Mouse (Mus musculus): ENCODE results near the gene Pllp. TPM values are rescaled to one million over a fixed set of nuclear protein-coding genes. Genes with fewer than 3 reads are reported as not detected.

Gene Pllp
- polyA plus RNA-seq, 1 experiment from 2014 or later: 164 TPM

- no peak for TF ChIP-seq CTCF (IDR thresholded peaks at IDR 0.05; ENCODE audit: low read depth)
- no peak for TF ChIP-seq EP300 (optimal IDR thresholded peaks at IDR 0.05)
- H3K27ac ChIP-seq (replicated peaks): no peak overlapping the region
- H3K9ac ChIP-seq (ENCODE audit: low read length): no peak overlapping the region
- DNase-seq (ENCODE audit: low spot score) (no peak), ATAC-seq (ENCODE audit: low FRiP score, low TSS enrichment) (no peak)
- H3K36me3 ChIP-seq (ENCODE audit: control insufficient read depth, insufficient read depth, low read length): peaks cover 7% of the 10 kb centered on the region; the same call in 1 of the 2 replicates
- H3K4me2 ChIP-seq (replicated peaks; ENCODE audit: low read depth): no peak overlapping the region
- no peaks in the 10 kb centered on the region for H3K4me1 ChIP-seq (replicated peaks; ENCODE audit: control insufficient read depth, insufficient read depth)
- H3K4me3 ChIP-seq (ENCODE audit: low read depth, low read length): no peak overlapping the region
- no peaks in the 10 kb centered on the region for H3K9me3 ChIP-seq (ENCODE audit: control insufficient read depth, low read length)
- no peaks in the 10 kb centered on the region for H3K27me3 ChIP-seq (ENCODE audit: control insufficient read depth, insufficient read depth, low read length)
These were observed 61.9 kb downstream of the Pllp start for GRCm38 (mm10) chr8:94634211-94634610.

- Histone ChIP-seq H3K27me3 (ENCODE audit: control insufficient read depth, insufficient read depth, low read length) (no peaks in the 10 kb centered on the region), H3K4me1 (replicated peaks; ENCODE audit: control insufficient read depth, insufficient read depth) (no peaks in the 10 kb centered on the region), H3K36me3 (ENCODE audit: control insufficient read depth, insufficient read depth, low read length) (peaks cover 7% of the 10 kb centered on the region; the same call in 1 of the 2 replicates), H3K27ac (replicated peaks) (no peak overlapping the region), H3K9ac (ENCODE audit: low read length) (no peak overlapping the region), H3K4me3 (ENCODE audit: low read depth, low read length) (no peak overlapping the region), H3K9me3 (ENCODE audit: control insufficient read depth, low read length) (no peaks in the 10 kb centered on the region), H3K4me2 (replicated peaks; ENCODE audit: low read depth) (no peak overlapping the region)
- ATAC-seq (ENCODE audit: low FRiP score, low TSS enrichment) (no peak), DNase-seq (ENCODE audit: low spot score) (no peak)
- TF ChIP-seq CTCF (IDR thresholded peaks at IDR 0.05; ENCODE audit: low read depth): no peak
- no peak for TF ChIP-seq EP300 (optimal IDR thresholded peaks at IDR 0.05)
- WGBS: 80% methylated on average over 2 of the region's 2 CpGs
These were observed 62.4 kb downstream of the Pllp start for GRCm38 (mm10) chr8:94633564-94634194.

Other genes starting within 250 kb of the Pllp start
- 6.2 and 7.9 TPM in 2 replicates for gene Cpne2, start 163.3 kb downstream of the Pllp start, polyA plus RNA-seq (2015; fragmentation: Nextera tagmentation; extraction: Ambion mirVana)
- 15.2 and 16.1 TPM in 2 replicates for gene Rspry1, start 94.3 kb downstream of the Pllp start, polyA plus RNA-seq (2015; fragmentation: Nextera tagmentation; extraction: Ambion mirVana)
- gene Fam192a, start 94.3 kb downstream of the Pllp start, polyA plus RNA-seq (2015; fragmentation: Nextera tagmentation; extraction: Ambion mirVana): 42.0 and 44.7 TPM in 2 replicates
- 91.2 and 94.2 TPM in 2 replicates for gene Arl2bp, start 29.7 kb downstream of the Pllp start, polyA plus RNA-seq (2015; fragmentation: Nextera tagmentation; extraction: Ambion mirVana)
- 0.06 TPM in 1 of 2 replicates, not detected in the other for gene Ccl22, start 49.3 kb upstream of the Pllp start, polyA plus RNA-seq (2015; fragmentation: Nextera tagmentation; extraction: Ambion mirVana)
- 18.0 and 21.9 TPM in 2 replicates for gene Cx3cl1, start 75.7 kb upstream of the Pllp start, polyA plus RNA-seq (2015; fragmentation: Nextera tagmentation; extraction: Ambion mirVana)
- 0.42 and 0.55 TPM in 2 replicates for gene Ccl17, start 114.2 kb upstream of the Pllp start, polyA plus RNA-seq (2015; fragmentation: Nextera tagmentation; extraction: Ambion mirVana)
- gene Coq9, start 142.0 kb upstream of the Pllp start, polyA plus RNA-seq (2015; fragmentation: Nextera tagmentation; extraction: Ambion mirVana): 62.3 and 66.7 TPM in 2 replicates
- gene Ciapin1, start 142.1 kb upstream of the Pllp start, polyA plus RNA-seq (2015; fragmentation: Nextera tagmentation; extraction: Ambion mirVana): 58.8 and 61.7 TPM in 2 replicates
- 70.4 and 72.7 TPM in 2 replicates for gene Polr2c, start 161.2 kb upstream of the Pllp start, polyA plus RNA-seq (2015; fragmentation: Nextera tagmentation; extraction: Ambion mirVana)
- 19.3 and 20.5 TPM in 2 replicates for gene Dok4, start 180.1 kb upstream of the Pllp start, polyA plus RNA-seq (2015; fragmentation: Nextera tagmentation; extraction: Ambion mirVana)
- gene Ccdc102a, start 221.8 kb upstream of the Pllp start, polyA plus RNA-seq (2015; fragmentation: Nextera tagmentation; extraction: Ambion mirVana): 12.0 and 12.7 TPM in 2 replicates
- 0.15 and 0.27 TPM in 2 replicates for gene Adgrg5, start 227.4 kb upstream of the Pllp start, polyA plus RNA-seq (2015; fragmentation: Nextera tagmentation; extraction: Ambion mirVana)